Mouse (Mus musculus): ENCODE measurements around the gene Asb6.

Gene Asb6

GRCm38 (mm10) chr2:30834373-30835022 lies 4.4 kb upstream of the Asb6 start, which contains the start of gene Prrx2:
Gene Prrx2 (plus strand): TSS chr2:30834972.
- CTCF ChIA-PET, result interaction anchor here (0.5 kb wide), 2 partner anchors 276 to 990 kb away, joined by 3 read pairs; no protein-coding TSS in a partner anchor

GRCm38 (mm10) chr2:30833644-30834043 lies 3.5 kb upstream of the Asb6 start:
- CTCF ChIA-PET, result no interaction called here

GRCm38 (mm10) chr2:30829315-30829714 lies 818 bp downstream of the Asb6 start:
- CTCF ChIA-PET, result interaction anchor here (0.6 kb wide), 1 partner anchor 985 kb away, joined by 9 read pairs; no protein-coding TSS in a partner anchor

GRCm38 (mm10) chr2:30827749-30828475 lies 2.2 kb downstream of the Asb6 start:
- CTCF ChIA-PET, result no interaction called here

- CTCF ChIA-PET, result no interaction called here
Measured at GRCm38 (mm10) chr2:30826825-30827748, 3.0 kb downstream of the Asb6 start.

GRCm38 (mm10) chr2:30823385-30824153 lies 6.6 kb downstream of the Asb6 start:
- CTCF ChIA-PET, result no interaction called here

- CTCF ChIA-PET, result no interaction called here
Measured at GRCm38 (mm10) chr2:30822460-30822859, 7.7 kb downstream of the Asb6 start.

- CTCF ChIA-PET, result no interaction called here
Measured at GRCm38 (mm10) chr2:30821073-30821472, 9.1 kb downstream of the Asb6 start.

- CTCF ChIA-PET, result no interaction called here
Measured at GRCm38 (mm10) chr2:30819873-30820272, 10.3 kb downstream of the Asb6 start.

- CTCF ChIA-PET, result no interaction called here
Measured at GRCm38 (mm10) chr2:30816383-30816782, 13.8 kb downstream of the Asb6 start.

GRCm38 (mm10) chr2:30810573-30810972 lies 19.6 kb downstream of the Asb6 start:
- CTCF ChIA-PET, result no interaction called here

GRCm38 (mm10) chr2:30809503-30809902 lies 20.6 kb downstream of the Asb6 start:
- CTCF ChIA-PET, result interaction anchor here (0.5 to 0.6 kb wide), 2 partner anchors 391 to 875 kb away, joined by 4 read pairs; no protein-coding TSS in a partner anchor

- CTCF ChIA-PET, result no interaction called here
Measured at GRCm38 (mm10) chr2:30808296-30808655, 21.9 kb downstream of the Asb6 start.

GRCm38 (mm10) chr2:30807648-30808295 lies 22.4 kb downstream of the Asb6 start, which contains the start of gene Ntmt1:
Gene Ntmt1 (plus strand): TSS chr2:30807826.
- CTCF ChIA-PET, result no interaction called here

GRCm38 (mm10) chr2:30807147-30807647 lies 22.9 kb downstream of the Asb6 start:
- CTCF ChIA-PET, result interaction anchor here (0.7 kb wide), 1 partner anchor 87 kb away, joined by 14 read pairs; no protein-coding TSS in a partner anchor

GRCm38 (mm10) chr2:30805983-30806382 lies 24.1 kb downstream of the Asb6 start:
- CTCF ChIA-PET, result interaction anchor here (0.6 to 0.7 kb wide), 2 partner anchors 784 to 1399 kb away, joined by 7 to 10 read pairs; no protein-coding TSS in a partner anchor

- CTCF ChIA-PET, result no interaction called here
Measured at GRCm38 (mm10) chr2:30803604-30804003, 26.5 kb downstream of the Asb6 start, which contains the start of gene 1700001O22Rik. Gene 1700001O22Rik (minus strand): TSS chr2:30803661.

- CTCF ChIA-PET, result no interaction called here
Measured at GRCm38 (mm10) chr2:30801067-30801852, 28.9 kb downstream of the Asb6 start.

GRCm38 (mm10) chr2:30800671-30801066 lies 29.5 kb downstream of the Asb6 start:
- CTCF ChIA-PET, result no interaction called here

GRCm38 (mm10) chr2:30799456-30799855 lies 30.7 kb downstream of the Asb6 start:
- CTCF ChIA-PET, result no interaction called here

Measured in spleen, embryonic (tissue).